Mouse (Mus musculus) embryonic fibroblast, embryonic 13.5 days (primary cell): ENCODE measurements around the gene Slc2a3.

Experiments
- CTCF ChIP-seq: IDR thresholded peaks from 2 replicates; pipeline ENCODE4 v1.5.1; 2011; ENCODE audit warnings: mild to moderate bottlenecking, control low read depth, low read length, moderate library complexity, borderline replicate concordance; ENCODE audit not compliant: insufficient read depth
- POLR2A ChIP-seq: IDR thresholded peaks from 2 replicates; pipeline ENCODE4 v1.6.1; 2011; ENCODE audit warnings: low read depth, mild to moderate bottlenecking, control low read depth, low read length, moderate library complexity

- TF ChIP-seq CTCF (no peak), POLR2A (no peak)
These were observed 20.4 kb upstream of the Slc2a3 start for GRCm38 (mm10) chr6:122821822-122822221.
